Mouse (Mus musculus): ENCODE data around the gene Ube4b. TPM values are rescaled to one million over a fixed set of nuclear protein-coding genes. Genes with fewer than 3 reads are reported as not detected.

The Ube4b gene
- total and polyA plus RNA-seq, 3 experiments: 28.4 to 104 (median 71.0) TPM

GRCm38 (mm10) chr4:149319088-149319487 lies 107.5 kb downstream of the Ube4b start:
- Histone ChIP-seq H3K79me2 (ENCODE audit: control insufficient read depth, insufficient read depth, low read length, poor library complexity) (no peaks in the 10 kb centered on the region), H3K9ac (ENCODE audit: control insufficient read depth, low read depth, low read length, poor library complexity, severe bottlenecking) (no peak overlapping the region), H3K4me1 (ENCODE audit: control insufficient read depth in 1 of 2, insufficient read depth in 2 of 2, low read length in 2 of 2) (no peaks in the 10 kb centered on the region), H3K4me3 (ENCODE audit: control insufficient read depth in 1 of 2, insufficient read depth in 1 of 2, low read depth in 2 of 2, low read length in 2 of 2) (no peak overlapping the region), H3K27ac (ENCODE audit: control insufficient read depth, low read depth, low read length) (no peak overlapping the region), H3K36me3 (ENCODE audit: control insufficient read depth in 1 of 2, insufficient read depth in 2 of 2, low read length in 2 of 2) (no peaks in the 10 kb centered on the region), H3K27me3 (ENCODE audit: control insufficient read depth in 1 of 2, insufficient read depth in 2 of 2, low read length in 2 of 2) (no peaks in the 10 kb centered on the region; a peak in 1 of 4 replicates), H3K9me3 (replicated peaks; ENCODE audit: insufficient read depth, low read length) (no peaks in the 10 kb centered on the region)
- TF ChIP-seq TCF12 (IDR thresholded peaks at IDR 0.05; ENCODE audit: low read depth, low read length) (no peak), CHD2 (IDR thresholded peaks at IDR 0.05; ENCODE audit: low read length) (no peak), NELFE (IDR thresholded peaks at IDR 0.05; ENCODE audit: low read depth, low read length) (no peak), ZNF384 (IDR thresholded peaks at IDR 0.05; ENCODE audit: low read depth, low read length) (no peak), E2F4 (IDR thresholded peaks at IDR 0.05; ENCODE audit: borderline replicate concordance, low read depth, low read length) (no peak)
- DNase-seq (ENCODE audit: low read depth, low spot score): no peak

- no peak overlapping the region for H3K27ac ChIP-seq (ENCODE audit: control insufficient read depth, low read depth, low read length)
Observed at GRCm38 (mm10) chr4:149317387-149317786, 109.2 kb downstream of the Ube4b start.

GRCm38 (mm10) chr4:149314275-149314837 lies 112.2 kb downstream of the Ube4b start:
- H3K36me3 ChIP-seq (ENCODE audit: control insufficient read depth in 1 of 2, insufficient read depth in 2 of 2, low read length in 2 of 2): no peaks in the 10 kb centered on the region
- no peak for DNase-seq (ENCODE audit: low read depth, low spot score)
- no peaks in the 10 kb centered on the region for H3K79me2 ChIP-seq (ENCODE audit: control insufficient read depth, insufficient read depth, low read length, poor library complexity)
- no peaks in the 10 kb centered on the region for H3K9me3 ChIP-seq (replicated peaks; ENCODE audit: insufficient read depth, low read length)
- TF ChIP-seq TAL1 (IDR thresholded peaks at IDR 0.05; ENCODE audit: low read length): no peak
- no peak for TF ChIP-seq CHD1 (IDR thresholded peaks at IDR 0.05; ENCODE audit: low read depth, low read length)
- no peak for TF ChIP-seq POLR2AphosphoS2 (IDR thresholded peaks at IDR 0.05; ENCODE audit: low read length)
- TF ChIP-seq GATA1 (IDR thresholded peaks at IDR 0.05; ENCODE audit: low read depth, low read length): no peak
- no peak for TF ChIP-seq CHD2 (IDR thresholded peaks at IDR 0.05; ENCODE audit: low read length)
- no peak for TF ChIP-seq EP300 (IDR thresholded peaks at IDR 0.05; ENCODE audit: low read depth in 1 of 2, low read length in 2 of 2)
- TF ChIP-seq MAZ (IDR thresholded peaks at IDR 0.05; ENCODE audit: low read depth, low read length): no peak
- no peak for TF ChIP-seq USF2 (IDR thresholded peaks at IDR 0.05; ENCODE audit: borderline replicate concordance in 1 of 2, insufficient read depth in 1 of 2, low read depth in 1 of 2, low read length in 2 of 2)
- TF ChIP-seq TBP (IDR thresholded peaks at IDR 0.05; ENCODE audit: low read depth, low read length): no peak
- no peak for TF ChIP-seq SIN3A (IDR thresholded peaks at IDR 0.05; ENCODE audit: low read length)
- H3K4me3 ChIP-seq (ENCODE audit: control insufficient read depth in 1 of 2, insufficient read depth in 1 of 2, low read depth in 2 of 2, low read length in 2 of 2): no peak overlapping the region
- no peaks in the 10 kb centered on the region for H3K27me3 ChIP-seq (ENCODE audit: control insufficient read depth in 1 of 2, insufficient read depth in 2 of 2, low read length in 2 of 2)
- H3K4me1 ChIP-seq (ENCODE audit: control insufficient read depth in 1 of 2, insufficient read depth in 2 of 2, low read length in 2 of 2): 0 out of 4 replicates have a peak, but pooled peaks cover 0 to under 1% of the 10 kb centered on the region in 2 experiments
- no peak overlapping the region for H3K27ac ChIP-seq (ENCODE audit: control insufficient read depth, low read depth, low read length)
- H3K9ac ChIP-seq (ENCODE audit: control insufficient read depth, low read depth, low read length, poor library complexity, severe bottlenecking): no peak overlapping the region

More at GRCm38 (mm10) chr4:149317387-149317786, 109.2 kb downstream of the Ube4b start:
- Histone ChIP-seq H3K79me2 (ENCODE audit: control insufficient read depth, insufficient read depth, low read length, poor library complexity) (no peaks in the 10 kb centered on the region), H3K9me3 (replicated peaks; ENCODE audit: insufficient read depth, low read length) (no peaks in the 10 kb centered on the region), H3K27me3 (ENCODE audit: control insufficient read depth in 1 of 2, insufficient read depth in 2 of 2, low read length in 2 of 2) (no peaks in the 10 kb centered on the region; a peak in 1 of 4 replicates), H3K4me1 (ENCODE audit: control insufficient read depth in 1 of 2, insufficient read depth in 2 of 2, low read length in 2 of 2) (no peaks in the 10 kb centered on the region), H3K36me3 (ENCODE audit: control insufficient read depth in 1 of 2, insufficient read depth in 2 of 2, low read length in 2 of 2) (no peaks in the 10 kb centered on the region), H3K9ac (ENCODE audit: control insufficient read depth, low read depth, low read length, poor library complexity, severe bottlenecking) (no peak overlapping the region), H3K4me3 (ENCODE audit: control insufficient read depth in 1 of 2, insufficient read depth in 1 of 2, low read depth in 2 of 2, low read length in 2 of 2) (no peak overlapping the region)
- no peak for DNase-seq (ENCODE audit: low read depth, low spot score)
- TF ChIP-seq GABPA (IDR thresholded peaks at IDR 0.05; ENCODE audit: low read depth, low read length) (no peak), USF2 (IDR thresholded peaks at IDR 0.05; ENCODE audit: borderline replicate concordance in 1 of 2, insufficient read depth in 1 of 2, low read depth in 1 of 2, low read length in 2 of 2) (no peak), HCFC1 (IDR thresholded peaks at IDR 0.05; ENCODE audit: low read depth, low read length) (no peak), KAT2A (conservative IDR thresholded peaks at IDR 0.05; ENCODE audit: low read depth, low read length) (no peak), MYC (IDR thresholded peaks at IDR 0.05; ENCODE audit: low read depth, low read length) (no peak), GATA1 (IDR thresholded peaks at IDR 0.05; ENCODE audit: low read depth, low read length) (no peak), TAL1 (IDR thresholded peaks at IDR 0.05; ENCODE audit: low read length) (no peak), EP300 (IDR thresholded peaks at IDR 0.05; ENCODE audit: low read depth in 1 of 2, low read length in 2 of 2) (no peak)

All from MEL (cell line).